Mouse (Mus musculus) cerebellum, adult 2 months (tissue): ENCODE data around the gene Aff4. TPM values are rescaled to one million over a fixed set of nuclear protein-coding genes. Genes with fewer than 3 reads are reported as not detected.

Source experiments
- DNase-seq, 2 experiments: peaks; one replicate each; pipeline ENCODE4 v3.0.0; 2021
- H3K27ac ChIP-seq: fragments of 200-500 bp; 2 replicates; pipeline ENCODE4 v1.5.1; 2012; ENCODE audit warnings: low read length, control low read depth, inconsistent platforms; ENCODE audit not compliant: insufficient read depth
- H3K27me3 ChIP-seq: fragments of 200-500 bp; 2 replicates; pipeline ENCODE4 v1.6.1; 2012; ENCODE audit warnings: inconsistent platforms, mild to moderate bottlenecking, low read length, moderate library complexity; ENCODE audit not compliant: control insufficient read depth, insufficient read depth
- H3K4me1 ChIP-seq: fragments of 200-500 bp; 2 replicates; pipeline ENCODE4 v1.6.1; 2011; ENCODE audit warnings: low read length; ENCODE audit not compliant: control insufficient read depth, insufficient read depth
- H3K4me3 ChIP-seq: fragments of 200-500 bp; replicated peaks from 2 replicates; pipeline ENCODE3; 2011; ENCODE audit warnings: mild to moderate bottlenecking, low read depth, low read length, control low read depth; ENCODE audit not compliant: insufficient read depth
- CTCF ChIP-seq: fragments of 200-500 bp; IDR thresholded peaks from 2 replicates; pipeline ENCODE4 v1.5.1; 2011; ENCODE audit warnings: low read depth, mild to moderate bottlenecking, control low read depth, low read length, moderate library complexity, borderline replicate concordance; ENCODE audit not compliant: insufficient read depth
- POLR2A ChIP-seq: fragments of 200-500 bp; IDR thresholded peaks from 2 replicates; pipeline ENCODE4 v1.6.1; 2011; ENCODE audit warnings: low read length, control low read depth, borderline replicate concordance; ENCODE audit not compliant: insufficient read depth
- WGBS: fragments of 180-500 bp; shearing (Covaris S2); methylation state at CpG from one replicate; pipeline ENCODE4 v1.1.7; 2018; 5-methylcytosine and 5-hydroxymethylcytosine counted together
- polyA plus RNA-seq: library from polyadenylated mRNA; depleted of rRNA; stranded (reverse); fragments of >200 nt; gene quantifications from 2 replicates; pipeline ENCODE4 v1.2.3, GENCODE M21; 2012

Aff4 gene
- polyA plus RNA-seq, 1 experiment = 48.2 TPM

DNA sequence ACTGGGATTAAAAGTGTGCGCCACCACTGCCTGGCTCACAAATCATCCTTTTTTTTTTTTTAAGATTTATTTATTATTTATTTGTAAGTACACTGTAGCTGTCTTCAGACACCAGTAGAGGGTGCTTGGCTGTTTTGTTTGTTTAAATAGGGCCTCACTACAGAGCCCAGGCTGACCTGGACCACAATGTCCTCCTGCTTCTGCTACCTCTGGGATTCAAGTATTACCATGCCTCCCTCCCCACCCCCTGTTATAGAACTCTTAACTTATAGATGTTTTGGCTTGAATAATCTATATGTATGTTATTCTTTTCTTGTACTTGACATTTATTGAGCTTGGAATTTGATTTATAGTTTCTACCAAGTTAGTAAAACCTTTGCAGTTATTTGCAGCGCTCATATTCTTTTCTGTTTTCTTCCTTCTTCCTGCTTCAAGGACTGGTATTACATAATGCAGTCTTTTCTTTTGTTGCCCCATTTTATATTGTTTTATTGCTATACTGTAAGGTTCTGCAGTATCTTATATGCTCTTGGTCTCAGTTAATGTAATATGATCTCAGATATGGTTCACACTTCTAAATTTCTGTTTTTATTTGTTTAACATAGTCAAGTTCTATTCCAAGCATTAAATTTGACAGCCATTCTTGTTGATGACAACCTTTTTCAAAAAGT is 33.3 kb downstream of the Aff4 start:
- H3K4me1 ChIP-seq = no peaks in the 10 kb centered on the region
- 96% methylated on average over 2 of the region's 2 CpGs for WGBS
- DNase-seq = no peak
- no peak overlapping the region for H3K4me3 ChIP-seq
- H3K27ac ChIP-seq = no peak overlapping the region
- H3K27me3 ChIP-seq = no peaks in the 10 kb centered on the region
- TF ChIP-seq CTCF = no peak
- TF ChIP-seq POLR2A = no peak

GRCm38 (mm10) chr11:53393856-53394255 is 43.2 kb downstream of the Aff4 start:
- no peaks in the 10 kb centered on the region for H3K4me1 ChIP-seq
- 96% methylated on average over 1 of the region's 1 CpGs for WGBS
- H3K4me3 ChIP-seq = no peak overlapping the region
- no peaks in the 10 kb centered on the region for H3K27me3 ChIP-seq
- TF ChIP-seq CTCF (no peak), POLR2A (no peak)
- no peak for DNase-seq
- H3K27ac ChIP-seq = no peak overlapping the region

- H3K27ac ChIP-seq = no peak overlapping the region
- 87% methylated on average over 1 of the region's 1 CpGs for WGBS
Measured at GRCm38 (mm10) chr11:53403638-53404037, 53.0 kb downstream of the Aff4 start.

DNA sequence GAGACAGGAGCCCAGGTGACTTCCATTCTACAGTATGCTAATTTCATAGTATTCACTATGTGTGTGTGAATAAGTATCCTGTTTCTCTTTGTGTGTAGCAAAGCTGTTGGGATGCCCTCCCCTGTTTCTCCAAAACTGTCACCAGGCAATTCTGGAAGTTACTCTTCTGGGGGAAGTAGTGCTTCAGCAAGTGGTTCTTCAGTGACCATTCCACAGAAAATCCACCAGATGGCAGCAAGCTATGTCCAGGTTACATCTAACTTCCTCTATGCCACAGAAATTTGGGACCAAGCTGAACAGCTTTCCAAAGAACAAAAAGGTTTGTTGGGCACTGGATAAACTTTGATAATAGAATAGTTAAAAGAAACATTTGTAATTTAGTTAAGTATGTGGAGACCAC is 61.1 kb downstream of the Aff4 start:
- no peaks in the 10 kb centered on the region for H3K4me1 ChIP-seq
- H3K4me3 ChIP-seq = no peak overlapping the region
- no peak overlapping the region for H3K27ac ChIP-seq
- no peak for TF ChIP-seq POLR2A
- peak; percentile 25; the same call in 1 of the 2 replicates for TF ChIP-seq CTCF
- no peaks in the 10 kb centered on the region for H3K27me3 ChIP-seq
- DNase-seq = no peak

More at GRCm38 (mm10) chr11:53403638-53404037, 53.0 kb downstream of the Aff4 start:
- TF ChIP-seq CTCF (no peak), POLR2A (no peak)
- DNase-seq = no peak
- Histone ChIP-seq H3K27me3 (no peaks in the 10 kb centered on the region), H3K4me1 (no peaks in the 10 kb centered on the region), H3K4me3 (no peak overlapping the region)

DNA sequence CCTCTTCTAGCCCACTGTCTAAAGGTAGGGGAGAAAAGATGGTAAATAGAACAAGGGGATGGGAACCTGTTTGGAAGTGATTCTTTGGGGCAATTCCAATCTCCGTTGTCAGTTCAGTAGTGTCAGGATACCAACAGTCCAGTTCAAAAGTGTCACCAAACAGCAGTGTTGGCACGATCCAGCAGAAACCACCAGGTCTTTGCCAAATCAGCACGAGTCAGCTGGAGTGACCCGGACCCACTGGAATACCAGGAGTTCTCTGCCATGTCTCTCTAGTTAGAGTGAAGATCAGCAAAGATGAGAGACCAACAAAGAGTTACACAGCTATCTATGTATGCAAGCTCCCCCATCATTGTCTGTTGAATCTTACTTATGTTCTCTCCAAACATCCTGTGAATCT is 63.2 kb downstream of the Aff4 start:
- no peaks in the 10 kb centered on the region for H3K4me1 ChIP-seq
- H3K27ac ChIP-seq = no peak overlapping the region
- WGBS = 43% methylated on average over 4 of the region's 4 CpGs
- H3K27me3 ChIP-seq = no peaks in the 10 kb centered on the region
- no peak for DNase-seq
- TF ChIP-seq CTCF (no peak), POLR2A (no peak)
- H3K4me3 ChIP-seq = no peak overlapping the region

DNA sequence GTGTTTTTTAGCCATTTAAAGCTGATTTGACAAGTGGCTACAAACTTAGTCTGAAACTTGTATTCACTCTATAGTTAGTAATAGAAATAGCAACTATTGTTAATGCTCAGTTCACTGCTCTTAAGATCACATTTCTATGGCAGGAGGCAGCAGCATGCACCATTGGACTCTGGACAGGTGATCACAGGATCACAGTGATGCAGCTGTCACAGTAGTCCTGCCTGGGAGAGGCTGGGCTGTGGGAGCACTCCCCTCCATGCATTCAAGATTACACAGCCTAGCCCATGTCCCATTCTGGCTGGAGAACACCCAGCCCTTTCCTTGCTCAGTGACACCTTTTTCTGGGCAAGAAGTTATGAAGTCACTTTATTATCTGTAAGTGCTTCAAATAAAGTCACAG is 67.4 kb downstream of the Aff4 start:
- DNase-seq = no peak
- H3K27me3 ChIP-seq = no peaks in the 10 kb centered on the region
- no peak for TF ChIP-seq POLR2A
- no peak for TF ChIP-seq CTCF

GRCm38 (mm10) chr11:53423036-53423435 is 72.4 kb downstream of the Aff4 start, which contains the start of gene Leap2:
Gene Leap2 (minus strand): TSS chr11:53423170.
- no peak within 1 kb of the TSS for H3K4me3 ChIP-seq
- H3K27me3 ChIP-seq = no peaks in the 10 kb centered on the region
- H3K4me1 ChIP-seq = peaks cover 3% of the 10 kb centered on the region; the same call in 1 of the 2 replicates
- H3K27ac ChIP-seq = no peak within 1 kb of the TSS
- WGBS = 86% methylated on average over 4 of the region's 4 CpGs
- no peak for TF ChIP-seq POLR2A
- TF ChIP-seq CTCF = no peak
- no peak for DNase-seq

More for the DNA sequence above, 67.4 kb downstream of the Aff4 start:
- no peak overlapping the region for H3K27ac ChIP-seq
- H3K4me3 ChIP-seq = no peak overlapping the region
- no peaks in the 10 kb centered on the region for H3K4me1 ChIP-seq

- WGBS = 77% methylated on average over 2 of the region's 2 CpGs
- Histone ChIP-seq H3K4me3 (no peak overlapping the region), H3K27ac (no peak overlapping the region), H3K27me3 (no peaks in the 10 kb centered on the region), H3K4me1 (peaks cover 7% of the 10 kb centered on the region; the same call in 1 of the 2 replicates)
- TF ChIP-seq POLR2A = no peak
- TF ChIP-seq CTCF = no peak
- DNase-seq = no peak
Measured at GRCm38 (mm10) chr11:53424826-53425225, 74.2 kb downstream of the Aff4 start.
